Mouse (Mus musculus): ENCODE data around the gene Cspg4.
A peak's percentile ranks its signal among the peaks of the same experiment; 100 is the strongest.

The Cspg4 gene

GRCm38 (mm10) chr9:56864216-56864729 is 560 bp upstream of the Cspg4 start, which contains the start of gene Odf3l1:
Gene Odf3l1 (minus strand): TSS chr9:56864679.
- no peak for DNase-seq (ENCODE audit: low read depth, low spot score)

- no peak for DNase-seq (ENCODE audit: low read depth, low spot score)
These were observed 1.0 kb downstream of the Cspg4 start for GRCm38 (mm10) chr9:56865673-56866400.

- no peak for DNase-seq (ENCODE audit: low read depth, low spot score)
These were observed 1.6 kb downstream of the Cspg4 start for GRCm38 (mm10) chr9:56866430-56866829.

GRCm38 (mm10) chr9:56868292-56868691 is 3.5 kb downstream of the Cspg4 start:
- no peak for DNase-seq (ENCODE audit: low read depth, low spot score)

- DNase-seq (ENCODE audit: low read depth, low spot score), result no peak
These were observed 4.7 kb downstream of the Cspg4 start for GRCm38 (mm10) chr9:56869552-56869951.

- DNase-seq (ENCODE audit: low read depth, low spot score), result no peak
These were observed 5.9 kb downstream of the Cspg4 start for GRCm38 (mm10) chr9:56870778-56871177.

- DNase-seq (ENCODE audit: low read depth, low spot score), result no peak
These were observed 6.4 kb downstream of the Cspg4 start for GRCm38 (mm10) chr9:56871191-56871590.

- no peak for DNase-seq (ENCODE audit: low read depth, low spot score)
These were observed 7.5 kb downstream of the Cspg4 start for GRCm38 (mm10) chr9:56872105-56872903.

GRCm38 (mm10) chr9:56873097-56873496 is 8.3 kb downstream of the Cspg4 start:
- DNase-seq (ENCODE audit: low read depth, low spot score), result no peak

- no peak for DNase-seq (ENCODE audit: low read depth, low spot score)
These were observed 12.0 kb downstream of the Cspg4 start for GRCm38 (mm10) chr9:56876784-56877183.

- DNase-seq (ENCODE audit: low read depth, low spot score), result no peak
These were observed 12.5 kb downstream of the Cspg4 start for GRCm38 (mm10) chr9:56877284-56877683.

- no peak for DNase-seq (ENCODE audit: low read depth, low spot score)
These were observed 16.0 kb downstream of the Cspg4 start for GRCm38 (mm10) chr9:56880790-56881189.

GRCm38 (mm10) chr9:56881539-56882082 is 16.8 kb downstream of the Cspg4 start:
- no peak for DNase-seq (ENCODE audit: low read depth, low spot score)

- DNase-seq (ENCODE audit: low read depth, low spot score), result no peak
These were observed 17.4 kb downstream of the Cspg4 start for GRCm38 (mm10) chr9:56882283-56882682.

GRCm38 (mm10) chr9:56882818-56883217 is 18.0 kb downstream of the Cspg4 start:
- no peak for DNase-seq (ENCODE audit: low read depth, low spot score)

- no peak for DNase-seq (ENCODE audit: low read depth, low spot score)
These were observed 18.6 kb downstream of the Cspg4 start for GRCm38 (mm10) chr9:56883470-56883869.

- DNase-seq (ENCODE audit: low read depth, low spot score), result no peak
These were observed 19.5 kb downstream of the Cspg4 start for GRCm38 (mm10) chr9:56884328-56884727.

- no peak for DNase-seq (ENCODE audit: low read depth, low spot score)
These were observed 21.3 kb downstream of the Cspg4 start for GRCm38 (mm10) chr9:56886113-56886512.

- DNase-seq (ENCODE audit: low read depth, low spot score), result no peak
These were observed 21.8 kb downstream of the Cspg4 start for GRCm38 (mm10) chr9:56886601-56887000.

- no peak for DNase-seq (ENCODE audit: low read depth, low spot score)
These were observed 22.7 kb downstream of the Cspg4 start for GRCm38 (mm10) chr9:56887581-56887980.

GRCm38 (mm10) chr9:56889817-56890216 is 25.0 kb downstream of the Cspg4 start:
- peak; percentile 67 for DNase-seq (ENCODE audit: low read depth, low spot score)

- DNase-seq (ENCODE audit: low read depth, low spot score), result no peak
These were observed 25.9 kb downstream of the Cspg4 start for GRCm38 (mm10) chr9:56890522-56891250.
